Mouse (Mus musculus): Measurements from ENCODE around the gene Arf3.
A peak's percentile ranks its signal among the peaks of the same experiment; 100 is the strongest.

The Arf3 gene

GRCm38 (mm10) chr15:98753021-98753423, 10.0 kb downstream of the Arf3 start:
- DNase-seq (ENCODE audit: low spot score) = no peak

- DNase-seq (ENCODE audit: low spot score) = no peak
Measured at GRCm38 (mm10) chr15:98749093-98749492, 13.9 kb downstream of the Arf3 start.

GRCm38 (mm10) chr15:98747296-98747695, 15.7 kb downstream of the Arf3 start:
- no peak for DNase-seq (ENCODE audit: low spot score)

- no peak for DNase-seq (ENCODE audit: low spot score)
Measured at GRCm38 (mm10) chr15:98746344-98746965, 16.6 kb downstream of the Arf3 start.

GRCm38 (mm10) chr15:98743863-98744262, 19.2 kb downstream of the Arf3 start:
- peak; percentile 79 for DNase-seq (ENCODE audit: low spot score)

- DNase-seq (ENCODE audit: low spot score) = no peak
Measured at GRCm38 (mm10) chr15:98742766-98743428, 20.1 kb downstream of the Arf3 start.

GRCm38 (mm10) chr15:98740219-98740618, 22.8 kb downstream of the Arf3 start:
- no peak for DNase-seq (ENCODE audit: low spot score)

- DNase-seq (ENCODE audit: low spot score) = no peak
Measured at GRCm38 (mm10) chr15:98738796-98739195, 24.2 kb downstream of the Arf3 start.

GRCm38 (mm10) chr15:98737881-98738280, 25.1 kb downstream of the Arf3 start:
- no peak for DNase-seq (ENCODE audit: low spot score)

GRCm38 (mm10) chr15:98736521-98736920, 26.5 kb downstream of the Arf3 start:
- no peak for DNase-seq (ENCODE audit: low spot score)

- no peak for DNase-seq (ENCODE audit: low spot score)
Measured at GRCm38 (mm10) chr15:98733976-98734566, 28.9 kb downstream of the Arf3 start.

- no peak for DNase-seq (ENCODE audit: low spot score)
Measured at GRCm38 (mm10) chr15:98733370-98733769, 29.6 kb downstream of the Arf3 start.

- no peak for DNase-seq (ENCODE audit: low spot score)
Measured at GRCm38 (mm10) chr15:98732006-98732531, 30.9 kb downstream of the Arf3 start.

- DNase-seq (ENCODE audit: low spot score) = no peak
Measured at GRCm38 (mm10) chr15:98730790-98731189, 32.2 kb downstream of the Arf3 start.

GRCm38 (mm10) chr15:98729791-98730545, 33.0 kb downstream of the Arf3 start:
- DNase-seq (ENCODE audit: low spot score) = no peak

GRCm38 (mm10) chr15:98728366-98728765, 34.6 kb downstream of the Arf3 start:
- DNase-seq (ENCODE audit: low spot score) = no peak

GRCm38 (mm10) chr15:98727443-98728321, 35.3 kb downstream of the Arf3 start, which contains the start of gene Fkbp11:
Gene Fkbp11 (minus strand): TSS chr15:98728198.
- no peak for DNase-seq (ENCODE audit: low spot score)

- DNase-seq (ENCODE audit: low spot score) = no peak
Measured at GRCm38 (mm10) chr15:98726746-98727145, 36.3 kb downstream of the Arf3 start.

- DNase-seq (ENCODE audit: low spot score) = no peak
Measured at GRCm38 (mm10) chr15:98726079-98726478, 36.9 kb downstream of the Arf3 start.

GRCm38 (mm10) chr15:98724441-98724840, 38.6 kb downstream of the Arf3 start:
- DNase-seq (ENCODE audit: low spot score) = no peak

- peak; percentile 31 for DNase-seq (ENCODE audit: low spot score)
Measured at GRCm38 (mm10) chr15:98722854-98723253, 40.2 kb downstream of the Arf3 start.
